Mouse (Mus musculus) effector memory CD4-positive, alpha-beta T cell, adult 7 months (primary cell): ENCODE measurements around the gene AI597479. TPM values are rescaled to one million over a fixed set of nuclear protein-coding genes. Genes with fewer than 3 reads are reported as not detected.

ENCODE experiments used
- polyA plus RNA-seq: library from polyadenylated mRNA; unstranded; fragments of 100-300 nt; shearing (Covaris generic); gene quantifications from one replicate; pipeline ENCODE4 v1.2.1, GENCODE M21; 2017

The AI597479 gene
- 13.2 TPM for polyA plus RNA-seq

GRCm38 (mm10) chr1:43098031-43098984 lies at the start of gene AI597479, which contains the start of gene Tgfbrap1:
AI597479 (plus strand) TSS chr1:43098710.
Tgfbrap1 (minus strand) TSS chr1:43098637.

Other genes starting within 250 kb of the AI597479 start
- gene Mrps9, start 247.5 kb upstream of the AI597479 start, polyA plus RNA-seq, result 43.7 TPM
- not detected for gene Gpr45, start 145.8 kb upstream of the AI597479 start, polyA plus RNA-seq
- gene Tgfbrap1, start 73 bp upstream of the AI597479 start, polyA plus RNA-seq, result 11.4 TPM
- gene Fhl2, start 98.3 kb downstream of the AI597479 start, polyA plus RNA-seq, result 4.5 TPM